Mouse (Mus musculus) bone marrow, adult 2 months (tissue): Measurements from ENCODE around the gene Marveld1.

Source experiments
- CTCF ChIP-seq: fragments of 200-500 bp; IDR thresholded peaks from 2 replicates; pipeline ENCODE4 v1.5.1; 2011; ENCODE audit warnings: low read length, control low read depth; ENCODE audit not compliant: control insufficient read depth, insufficient read depth
- POLR2A ChIP-seq: fragments of 200-500 bp; IDR thresholded peaks from 2 replicates; pipeline ENCODE4 v1.6.1; 2011; ENCODE audit warnings: low read depth, mild to moderate bottlenecking, control low read depth, low read length, borderline replicate concordance; ENCODE audit not compliant: control insufficient read depth

DNA sequence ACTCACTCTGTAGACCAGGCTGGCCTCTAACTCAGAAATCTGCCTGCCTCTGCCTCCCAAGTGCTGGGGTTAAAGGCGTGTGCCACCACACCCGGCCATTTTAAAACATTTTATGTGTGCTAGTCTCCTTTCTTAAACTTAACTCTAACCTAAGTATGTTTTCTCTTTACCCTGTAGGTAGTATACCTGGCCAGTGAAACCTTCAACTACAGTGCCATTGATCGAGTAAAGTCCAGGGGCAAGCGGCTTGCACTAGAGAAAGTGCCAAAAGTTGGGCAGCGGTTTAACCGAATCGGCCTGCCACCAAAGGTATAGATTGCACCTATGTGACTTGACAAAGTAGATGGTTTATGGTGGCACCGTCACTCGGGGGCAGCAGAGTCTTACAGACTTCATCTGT, 42.5 kb upstream of the Marveld1 start:
- 0 out of 2 replicates have a peak, but pooled peaks have one; percentile 14 for TF ChIP-seq CTCF
- TF ChIP-seq POLR2A, result no peak
